Mouse (Mus musculus) limb, embryonic 10.5 days (tissue): ENCODE measurements at regions not wholly inside any gene's neighbourhood (a gene's known extent, or its start where the extent isn't known, plus 50 kb on each side); places are given as distances from the start of the nearest gene placed in this dataset.
"Not testable (repeated sequence)": the region's sequence is repeated elsewhere in the genome, so short reads cannot be mapped to it uniquely, and the experiment has no call there.

Source experiments
- DNase-seq: peaks from one replicate; pipeline ENCODE4 v3.0.0-alpha.2; 2017; ENCODE audit warnings: low spot score
- H3K27ac ChIP-seq: fragments of 300-500 bp; sonication (generic); 2 replicates; pipeline ENCODE4 v1.5.1; 2016; ENCODE audit warnings: mild to moderate bottlenecking
- H3K27me3 ChIP-seq: fragments of 300-500 bp; sonication (generic); 2 replicates; pipeline ENCODE4 v1.6.1; 2016; ENCODE audit warnings: low read depth, mild to moderate bottlenecking; ENCODE audit not compliant: poor library complexity, severe bottlenecking
- H3K36me3 ChIP-seq: fragments of 300-500 bp; sonication (generic); 2 replicates; pipeline ENCODE4 v1.6.1; 2016; ENCODE audit warnings: mild to moderate bottlenecking, moderate library complexity
- H3K4me1 ChIP-seq: fragments of 300-500 bp; sonication (generic); 2 replicates; pipeline ENCODE4 v1.6.1; 2016
- H3K4me3 ChIP-seq: fragments of 300-500 bp; sonication (generic); 2 replicates; pipeline ENCODE4 v1.5.1; 2016; ENCODE audit warnings: mild to moderate bottlenecking, moderate library complexity
- H3K9me3 ChIP-seq: fragments of 300-500 bp; sonication (generic); replicated peaks from 2 replicates; pipeline ENCODE4 v1.6.1; 2016; ENCODE audit warnings: mild to moderate bottlenecking
- WGBS: fragments of 180-500 bp; shearing (Covaris S2); methylation state at CpG from one replicate; pipeline ENCODE4 v1.1.7; 2016; 5-methylcytosine and 5-hydroxymethylcytosine counted together

DNA sequence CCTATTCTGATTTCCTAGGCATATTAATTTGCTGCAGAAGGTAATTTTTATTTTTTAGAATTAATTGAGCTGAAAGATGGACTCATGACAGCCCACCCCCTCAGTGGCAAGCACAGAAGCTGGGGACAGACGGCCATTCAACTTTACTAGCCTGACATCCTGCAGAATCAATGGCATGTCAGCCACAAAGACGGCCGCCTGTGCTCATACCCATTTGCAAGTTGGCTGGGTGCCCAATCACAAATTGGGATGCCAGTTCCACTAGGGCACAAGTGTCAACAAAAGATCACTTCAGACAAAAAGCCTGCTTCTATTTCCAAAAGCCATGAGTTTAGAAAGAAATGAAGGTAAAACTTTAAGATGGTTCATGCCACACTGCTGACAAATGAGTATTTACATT is 447.0 kb downstream of the Nova1 start:
- Histone ChIP-seq H3K27ac (no peak overlapping the region), H3K27me3 (no peaks in the 10 kb centered on the region), H3K4me1 (no peaks in the 10 kb centered on the region), H3K36me3 (no peaks in the 10 kb centered on the region), H3K4me3 (no peak overlapping the region), H3K9me3 (no peaks in the 10 kb centered on the region)
- WGBS, result 73% methylated on average over 3 of the region's 3 CpGs
- no peak for DNase-seq

GRCm38 (mm10) chr12:46333376-46333775 is 485.4 kb downstream of the Nova1 start:
- Histone ChIP-seq H3K4me3 (no peak overlapping the region), H3K4me1 (no peaks in the 10 kb centered on the region), H3K9me3 (no peaks in the 10 kb centered on the region), H3K36me3 (no peaks in the 10 kb centered on the region), H3K27me3 (no peaks in the 10 kb centered on the region), H3K27ac (no peak overlapping the region)
- DNase-seq, result no peak
- 94% methylated on average over 1 of the region's 1 CpGs for WGBS

DNA sequence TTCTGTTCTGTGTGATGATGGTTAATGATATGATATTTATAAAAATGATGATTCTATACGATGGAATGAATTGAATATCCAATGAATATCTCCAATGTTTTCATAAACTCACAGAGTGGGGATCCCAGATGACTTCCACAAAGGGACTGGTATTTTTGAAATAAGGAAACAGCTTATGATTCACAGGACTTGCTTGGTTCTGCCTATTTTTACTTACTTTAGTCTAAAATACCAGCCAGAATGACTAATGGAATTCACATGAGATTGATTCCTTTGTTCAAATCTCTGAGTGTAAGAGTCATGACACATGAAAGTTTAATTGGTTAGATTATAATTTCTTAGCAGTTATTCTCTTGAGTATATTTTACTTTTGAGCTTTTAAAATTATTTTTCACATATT is 490.9 kb downstream of the Nova1 start:
- Histone ChIP-seq H3K27ac (no peak overlapping the region), H3K9me3 (no peaks in the 10 kb centered on the region), H3K27me3 (no peaks in the 10 kb centered on the region), H3K4me3 (no peak overlapping the region), H3K36me3 (no peaks in the 10 kb centered on the region), H3K4me1 (no peaks in the 10 kb centered on the region)
- WGBS, result 94% methylated on average over 1 of the region's 1 CpGs
- DNase-seq, result no peak

GRCm38 (mm10) chr12:46323276-46323675 is 495.5 kb downstream of the Nova1 start:
- 83% methylated on average over 3 of the region's 3 CpGs for WGBS
- H3K36me3 ChIP-seq, result no peaks in the 10 kb centered on the region
- no peak overlapping the region for H3K4me3 ChIP-seq
- H3K27ac ChIP-seq, result no peak overlapping the region
- H3K27me3 ChIP-seq, result no peaks in the 10 kb centered on the region
- no peaks in the 10 kb centered on the region for H3K9me3 ChIP-seq
- no peak for DNase-seq
- no peaks in the 10 kb centered on the region for H3K4me1 ChIP-seq

- Histone ChIP-seq H3K27ac (no peak overlapping the region), H3K4me3 (no peak overlapping the region), H3K27me3 (no peaks in the 10 kb centered on the region), H3K9me3 (no peaks in the 10 kb centered on the region), H3K36me3 (no peaks in the 10 kb centered on the region), H3K4me1 (no peaks in the 10 kb centered on the region)
- 90% methylated on average over 5 of the region's 5 CpGs for WGBS
- no peak for DNase-seq
These were observed 515.5 kb downstream of the Nova1 start for GRCm38 (mm10) chr12:46303136-46303797.

DNA sequence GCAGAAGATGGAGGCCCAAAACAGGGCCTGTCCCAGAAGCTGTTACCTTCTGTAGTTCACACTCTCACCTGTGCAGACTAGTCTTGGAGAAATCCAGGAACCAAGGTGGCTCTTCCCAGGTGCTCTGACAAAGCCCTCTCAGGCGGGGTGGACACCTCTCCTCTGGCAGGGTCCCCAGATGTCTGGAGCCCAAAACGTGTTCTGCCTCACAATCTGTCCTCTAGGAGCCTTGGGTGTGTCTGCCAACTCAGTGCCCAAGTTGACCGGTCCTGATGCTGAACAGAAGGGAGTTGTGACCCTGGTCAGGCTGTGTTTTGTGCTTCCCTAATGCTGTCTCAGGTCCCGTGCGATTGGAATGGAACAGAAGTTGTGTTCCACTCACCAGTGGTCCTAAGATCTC is 519.8 kb downstream of the Nova1 start:
- Histone ChIP-seq H3K4me3 (no peak overlapping the region), H3K4me1 (no peaks in the 10 kb centered on the region), H3K36me3 (no peaks in the 10 kb centered on the region), H3K27me3 (no peaks in the 10 kb centered on the region), H3K9me3 (no peaks in the 10 kb centered on the region), H3K27ac (no peak overlapping the region)
- 82% methylated on average over 5 of the region's 5 CpGs for WGBS
- DNase-seq, result no peak

GRCm38 (mm10) chr12:46284519-46284918 is 534.2 kb downstream of the Nova1 start:
- DNase-seq, result no peak
- Histone ChIP-seq H3K4me1 (no peaks in the 10 kb centered on the region), H3K36me3 (no peaks in the 10 kb centered on the region), H3K27ac (no peak overlapping the region), H3K4me3 (no peak overlapping the region), H3K27me3 (no peaks in the 10 kb centered on the region), H3K9me3 (no peaks in the 10 kb centered on the region)
- WGBS, result 62% methylated on average over 3 of the region's 3 CpGs

- no peak overlapping the region for H3K4me3 ChIP-seq
- H3K27ac ChIP-seq, result no peak overlapping the region
- H3K36me3 ChIP-seq, result no peaks in the 10 kb centered on the region
- DNase-seq, result no peak
- 94% methylated on average over 1 of the region's 1 CpGs for WGBS
- H3K9me3 ChIP-seq, result no peaks in the 10 kb centered on the region
- H3K4me1 ChIP-seq, result no peaks in the 10 kb centered on the region
- H3K27me3 ChIP-seq, result no peaks in the 10 kb centered on the region
These were observed 570.2 kb downstream of the Nova1 start for GRCm38 (mm10) chr12:46248402-46249018.

DNA sequence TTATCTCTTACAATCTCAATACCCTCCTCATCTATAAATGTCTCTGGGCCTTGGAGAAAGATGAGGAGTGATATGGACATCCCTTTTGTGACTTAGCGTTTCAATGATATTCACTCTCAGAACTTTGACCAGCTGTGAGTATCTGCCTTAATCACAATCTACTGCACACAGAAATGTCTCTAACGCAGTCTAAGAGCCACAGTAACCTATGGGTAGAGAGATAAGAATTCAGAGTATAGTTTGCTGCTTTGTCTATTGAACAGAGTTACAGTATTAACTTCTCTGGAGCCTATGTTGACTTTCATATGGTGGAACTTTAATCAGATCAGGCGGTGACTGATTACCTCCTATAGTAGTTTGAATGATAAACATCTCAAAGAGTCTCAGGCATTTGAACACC is 573.8 kb downstream of the Nova1 start:
- H3K4me1 ChIP-seq, result no peaks in the 10 kb centered on the region
- no peak overlapping the region for H3K27ac ChIP-seq
- H3K36me3 ChIP-seq, result no peaks in the 10 kb centered on the region
- no peaks in the 10 kb centered on the region for H3K9me3 ChIP-seq
- WGBS, result 88% methylated on average over 3 of the region's 3 CpGs
- H3K4me3 ChIP-seq, result no peak overlapping the region
- no peaks in the 10 kb centered on the region for H3K27me3 ChIP-seq
- no peak for DNase-seq

DNA sequence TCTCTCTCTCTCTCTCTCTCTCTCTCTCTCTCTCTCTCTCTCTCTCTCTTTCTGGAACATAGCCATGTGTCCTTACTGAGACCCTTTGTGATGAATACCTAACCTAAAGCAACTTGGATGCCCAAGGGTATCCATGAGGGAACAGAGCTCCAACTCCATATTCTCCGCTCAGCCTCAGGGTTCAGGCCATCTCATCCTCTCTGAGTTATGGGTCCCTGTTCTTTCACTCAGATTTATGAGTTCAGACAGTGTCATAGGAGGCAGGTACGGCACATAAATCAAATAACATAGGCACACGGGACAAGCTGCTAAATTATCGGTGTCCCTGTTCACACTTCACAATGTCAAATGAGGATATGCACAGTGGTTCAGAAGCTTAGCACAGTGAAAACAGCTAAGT is 586.4 kb downstream of the Nova1 start:
- DNase-seq, result no peak
- Histone ChIP-seq H3K9me3 (no peaks in the 10 kb centered on the region), H3K27ac (no peak overlapping the region), H3K36me3 (no peaks in the 10 kb centered on the region), H3K4me1 (no peaks in the 10 kb centered on the region), H3K4me3 (no peak overlapping the region), H3K27me3 (no peaks in the 10 kb centered on the region)
- WGBS, result 89% methylated on average over 4 of the region's 4 CpGs

DNA sequence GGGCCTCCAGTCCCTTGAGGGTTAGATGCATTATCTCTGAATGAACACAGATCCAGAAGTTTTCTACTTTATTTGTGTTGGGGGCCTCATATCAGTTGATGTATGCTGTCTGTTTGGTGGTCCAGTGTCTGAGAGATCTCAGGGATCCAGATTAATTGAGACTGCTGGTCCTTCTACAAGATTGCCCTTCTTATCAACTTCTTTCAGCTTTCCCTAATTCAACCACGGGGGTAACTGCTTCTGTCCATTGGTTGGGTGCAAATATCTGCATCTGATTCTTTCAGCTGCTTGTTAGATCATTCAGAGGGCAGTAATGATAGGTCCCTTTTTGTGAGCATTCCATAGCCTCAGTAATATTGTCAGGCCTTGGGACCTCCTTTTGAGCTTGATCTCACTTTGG is 603.4 kb downstream of the Nova1 start:
- not testable (repeated sequence) for DNase-seq, H3K36me3 ChIP-seq, H3K27me3 ChIP-seq, H3K4me1 ChIP-seq, H3K9me3 ChIP-seq, H3K4me3 ChIP-seq, H3K27ac ChIP-seq
- 71% methylated on average over 1 of the region's 1 CpGs for WGBS

DNA sequence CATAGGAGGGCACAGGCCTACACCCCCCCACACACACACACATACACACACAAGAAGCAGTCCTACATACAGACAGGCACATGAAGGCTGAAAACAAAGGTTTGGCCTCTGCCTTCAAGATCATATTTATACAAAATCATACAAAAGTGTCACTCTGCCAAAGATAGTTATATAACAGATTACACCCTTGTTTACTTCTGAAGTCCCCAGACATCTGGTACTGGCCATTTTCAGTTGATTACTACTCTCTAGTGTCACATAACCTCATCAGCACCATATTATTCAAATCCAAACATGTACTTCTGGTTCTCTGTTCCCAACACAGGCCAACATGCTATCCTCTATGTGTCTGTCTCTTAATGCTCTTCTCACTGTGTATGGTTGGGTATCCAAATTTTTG is 619.7 kb downstream of the Nova1 start:
- H3K36me3 ChIP-seq, result no peaks in the 10 kb centered on the region
- DNase-seq, result no peak

DNA sequence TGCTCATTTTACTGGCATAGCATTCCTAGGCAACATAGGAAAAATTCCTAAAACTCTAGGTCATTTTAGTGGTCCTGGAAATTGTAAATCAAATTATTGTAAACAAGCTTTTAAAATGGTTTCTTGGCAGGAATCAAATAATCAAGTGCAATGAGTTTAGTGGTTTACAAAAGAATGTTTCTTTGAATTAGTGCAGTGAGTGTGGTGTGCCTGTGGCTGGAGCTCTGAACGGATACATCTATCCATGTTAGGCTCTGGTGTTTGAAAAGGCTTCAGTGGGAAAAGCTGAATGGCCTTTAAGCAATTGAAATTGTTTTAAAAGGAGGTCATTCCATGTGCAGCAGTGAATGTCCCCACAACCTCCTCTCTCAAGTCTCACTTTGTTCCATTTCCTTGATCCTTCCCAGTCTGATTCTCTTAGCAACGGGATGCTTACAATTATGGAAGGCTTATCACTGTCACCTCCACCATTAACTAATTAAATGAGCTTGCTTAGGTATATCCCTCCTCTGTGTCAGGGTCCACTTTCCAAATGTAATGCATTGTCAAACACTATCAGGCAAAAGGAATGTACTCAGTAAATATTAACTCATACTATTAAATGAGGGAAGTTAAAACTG is 621.1 kb downstream of the Nova1 start:
- DNase-seq, result no peak
- no peaks in the 10 kb centered on the region for H3K9me3 ChIP-seq
- H3K4me1 ChIP-seq, result no peaks in the 10 kb centered on the region
- no peaks in the 10 kb centered on the region for H3K27me3 ChIP-seq
- H3K4me3 ChIP-seq, result no peak overlapping the region
- WGBS, result 67% methylated on average over 2 of the region's 2 CpGs
- H3K36me3 ChIP-seq, result no peaks in the 10 kb centered on the region
- H3K27ac ChIP-seq, result no peak overlapping the region

More for the DNA sequence above, 619.7 kb downstream of the Nova1 start:
- no peaks in the 10 kb centered on the region for H3K9me3 ChIP-seq
- no peak overlapping the region for H3K4me3 ChIP-seq
- H3K4me1 ChIP-seq, result no peaks in the 10 kb centered on the region
- no peaks in the 10 kb centered on the region for H3K27me3 ChIP-seq
- no peak overlapping the region for H3K27ac ChIP-seq
